In the genomic region with DNA sequence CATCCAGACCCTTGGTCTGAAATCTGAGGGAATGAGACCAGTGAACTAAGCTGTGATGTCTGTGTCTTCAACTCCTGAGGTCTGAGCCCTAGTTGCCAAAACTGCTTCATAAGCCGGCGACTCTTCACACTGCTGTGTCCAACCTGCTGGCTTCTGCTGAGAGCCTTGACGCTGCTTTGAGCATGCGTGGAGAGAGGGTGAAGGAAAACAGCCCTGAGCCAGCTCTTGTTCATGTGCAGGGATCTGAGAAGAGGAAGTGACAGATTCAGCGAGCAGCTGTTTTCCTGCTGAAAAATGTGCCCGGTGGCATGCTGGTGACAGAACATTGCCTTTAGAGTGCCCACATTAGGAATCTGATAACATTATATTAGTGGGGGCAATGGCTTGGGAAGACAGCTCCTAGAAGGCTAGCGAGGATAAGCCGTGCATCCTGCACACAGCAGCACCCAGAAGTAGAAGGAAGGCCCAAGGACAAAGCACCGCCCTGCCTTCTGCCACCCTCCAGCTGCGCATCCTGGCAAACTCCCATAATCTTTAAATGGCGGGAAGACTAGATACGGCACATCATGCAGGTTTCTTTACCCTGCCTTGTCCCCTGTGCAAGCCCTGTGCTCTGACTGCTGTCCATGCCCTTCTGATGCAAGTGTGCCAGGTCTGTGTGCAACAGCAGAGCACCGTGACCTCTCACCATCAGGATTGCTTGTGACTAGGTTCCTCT, we compare ENCODE assay signal across 11 mouse cellular contexts.
DNase-seq lines count a peak whose midpoint lies in the region.
"Had no signal": no experiment of that assay in that cellular context is flagged by ENCODE, and none has a peak within 500 bp of the region (broad histone marks: within the 10 kb centered on the region; RNA-seq: fewer than 3 reads in every experiment).

No protein-coding gene starts in this region.

- no peaks in the 10 kb centered on the region for H3K27me3 ChIP-seq in splenic B cell, adult 2 months (ENCODE audit: control insufficient read depth, insufficient read depth, low read length, poor library complexity, severe bottlenecking)
- H3K27me3 ChIP-seq: liver, embryonic 15.5 days had no signal

- DNase-seq in cerebellum, postnatal 10 days, result peak; percentile 64 to 68
- no peak for DNase-seq in cerebellum, adult 11 months
- DNase-seq in left cerebral cortex, postnatal 4 days, result peak; percentile 61
- DNase-seq in left cerebral cortex, adult 18-20 months (ENCODE audit: low spot score in 2 of 2), result no peak
- peak; percentile 30 for DNase-seq in testis, postnatal 10 days (ENCODE audit: low spot score)
- DNase-seq in testis, postnatal 14 days (ENCODE audit: low spot score), result no peak
- peak; percentile 8 for DNase-seq in splenic B cell, adult 2 months (ENCODE audit: low read depth, low spot score)
- no peak for DNase-seq in kidney, adult 18-20 months
- DNase-seq: gastrocnemius, postnatal 36 days; right cerebral cortex, adult 18-20 months had no signal

- intact Hi-C loops in left cerebral cortex, postnatal 4 days (cut with DNase I), result no loop called here

- H3K36me3 ChIP-seq in splenic B cell, adult 2 months (ENCODE audit: control insufficient read depth, insufficient read depth, low read length, poor library complexity, severe bottlenecking), result peaks cover 4% of the 10 kb centered on the region

Comparison
In these comparisons a context has a peak if more than half of its experiments do, and no peak if none do; other contexts are left out.
1. DNase-seq: peak in cerebellum, postnatal 10 days (2 of 2), left cerebral cortex, postnatal 4 days (single experiment), testis, postnatal 10 days (single experiment) and splenic B cell, adult 2 months (single experiment); none in cerebellum, adult 11 months (single experiment), left cerebral cortex, adult 18-20 months (0 of 2), testis, postnatal 14 days (single experiment) and kidney, adult 18-20 months (single experiment).